Mouse (Mus musculus) embryonic facial prominence, embryonic 13.5 days (tissue): ENCODE measurements at regions not wholly inside any gene's neighbourhood (a gene's known extent, or its start where the extent isn't known, plus 50 kb on each side); places are given as distances from the start of the nearest gene placed in this dataset.
"Not testable (repeated sequence)": the region's sequence is repeated elsewhere in the genome, so short reads cannot be mapped to it uniquely, and the experiment has no call there.

Experiments used
- ATAC-seq: fragments of 200-750 bp; cut with Nextera tagmentation; 2 replicates; pipeline ENCODE4 v1.8.0; 2017; ENCODE audit warnings: low read depth; ENCODE audit not compliant: insufficient number of reproducible peaks, insufficient read depth, low FRiP score, low TSS enrichment
- H3K27ac ChIP-seq: fragments of 300-500 bp; sonication (generic); 2 replicates; pipeline ENCODE4 v1.5.1; 2015; ENCODE audit warnings: moderate library complexity, mild to moderate bottlenecking, inconsistent platforms
- H3K27me3 ChIP-seq: fragments of 300-500 bp; sonication (generic); 2 replicates; pipeline ENCODE4 v1.6.1; 2015; ENCODE audit warnings: mild to moderate bottlenecking, inconsistent platforms
- H3K36me3 ChIP-seq: fragments of 300-500 bp; sonication (generic); 2 replicates; pipeline ENCODE4 v1.6.1; 2015; ENCODE audit warnings: mild to moderate bottlenecking, inconsistent platforms
- H3K4me1 ChIP-seq: fragments of 300-500 bp; sonication (generic); 2 replicates; pipeline ENCODE4 v1.6.1; 2015; ENCODE audit warnings: inconsistent platforms
- H3K4me2 ChIP-seq: fragments of 300-500 bp; sonication (generic); 2 replicates; pipeline ENCODE4 v1.6.1; 2015; ENCODE audit warnings: moderate library complexity, mild to moderate bottlenecking, inconsistent platforms
- H3K4me3 ChIP-seq: fragments of 300-500 bp; sonication (generic); 2 replicates; pipeline ENCODE4 v1.5.1; 2015; ENCODE audit warnings: mild to moderate bottlenecking, inconsistent platforms
- H3K9ac ChIP-seq: fragments of 300-500 bp; sonication (generic); 2 replicates; pipeline ENCODE4 v1.6.1; 2015; ENCODE audit warnings: mild to moderate bottlenecking, inconsistent platforms
- H3K9me3 ChIP-seq: fragments of 300-500 bp; sonication (generic); 2 replicates; pipeline ENCODE4 v1.6.1; 2016; ENCODE audit warnings: inconsistent platforms
- whole genome bisulfite sequencing: fragments of 180-500 bp; shearing (Covaris S2); methylation state at CpG from one replicate; pipeline ENCODE4 v1.1.7; 2015; ENCODE audit warnings: mixed read lengths; 5-methylcytosine and 5-hydroxymethylcytosine counted together

DNA sequence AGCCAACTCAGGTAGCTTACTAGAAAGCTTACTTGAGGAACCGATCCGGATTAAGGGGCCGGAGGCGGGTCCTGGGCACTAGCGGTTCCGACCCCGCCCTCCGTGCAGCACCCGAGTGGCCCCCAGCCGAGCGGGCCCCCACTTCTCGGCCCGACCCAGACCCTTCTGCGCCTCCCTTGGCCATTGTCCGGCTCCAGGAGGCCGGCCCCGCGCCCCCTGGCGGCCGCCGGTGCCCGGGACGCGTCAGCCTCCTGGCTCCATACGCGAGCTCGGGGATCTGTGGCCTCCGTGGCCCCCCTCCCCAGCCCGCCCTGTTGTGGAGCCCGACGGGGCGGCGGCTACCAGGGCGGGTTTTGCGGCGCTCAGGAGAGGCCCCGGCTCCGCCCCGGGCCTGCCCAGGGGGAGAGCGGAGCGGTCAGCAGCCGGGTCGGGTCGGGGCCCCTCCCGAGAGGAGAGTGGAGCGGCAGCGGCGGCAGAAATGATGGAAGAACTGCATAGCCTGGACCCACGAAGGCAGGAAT, 94.3 kb upstream of the Zfp986 start:
- not testable (repeated sequence) for H3K4me1 ChIP-seq, H3K36me3 ChIP-seq, H3K9ac ChIP-seq, H3K9me3 ChIP-seq, H3K27ac ChIP-seq, H3K27me3 ChIP-seq
- peak overlapping the region; percentile 50 for H3K4me2 ChIP-seq
- 6% methylated on average over 46 of the region's 49 CpGs for WGBS
- peak overlapping the region; percentile 32 for H3K4me3 ChIP-seq
- ATAC-seq, result peak; percentile 74

DNA sequence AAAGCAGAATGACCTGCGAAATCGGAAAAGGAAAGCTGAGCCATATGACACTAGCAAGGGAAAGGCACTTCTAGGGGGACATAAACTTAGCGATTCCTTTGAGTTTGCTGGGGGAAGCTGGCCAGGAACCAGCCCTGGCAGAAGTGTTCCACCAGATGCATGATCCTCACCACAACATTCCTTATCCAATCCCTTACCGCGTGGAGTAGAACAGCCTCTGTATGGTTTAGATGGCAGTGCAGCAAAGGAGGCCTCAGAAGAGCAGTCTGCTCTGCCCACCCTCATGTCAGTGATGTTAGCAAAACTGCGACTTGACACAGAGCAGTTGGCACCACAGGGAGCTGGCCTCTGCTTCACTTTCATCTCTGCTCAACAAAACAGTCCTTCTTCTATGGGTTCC, 93.7 kb upstream of the Zfp986 start:
- H3K36me3 ChIP-seq, H3K9me3 ChIP-seq, H3K4me3 ChIP-seq, H3K4me1 ChIP-seq, H3K4me2 ChIP-seq, H3K27ac ChIP-seq, ATAC-seq, H3K9ac ChIP-seq, H3K27me3 ChIP-seq: not testable (repeated sequence)
- WGBS, result 6% methylated on average over 1 of the region's 6 CpGs

DNA sequence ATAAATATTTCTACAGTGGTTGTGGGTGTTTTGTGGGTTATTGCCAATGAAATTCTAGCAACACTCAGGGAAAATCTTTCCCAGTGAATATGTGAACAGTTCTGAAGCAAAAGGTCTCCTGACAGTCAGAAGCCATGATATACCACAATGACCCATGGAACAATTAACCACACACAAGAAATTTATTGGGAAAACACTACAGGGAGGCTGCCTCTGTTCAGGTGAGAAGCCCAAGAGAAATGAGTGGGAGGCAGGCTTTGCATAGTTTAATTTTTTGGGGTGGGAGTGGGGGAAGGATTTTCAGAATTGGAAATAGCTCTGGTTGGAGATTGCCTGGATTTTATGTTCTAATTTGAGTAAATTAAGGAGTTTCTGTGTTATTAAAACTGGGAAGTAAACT, 92.1 kb upstream of the Zfp986 start:
- not testable (repeated sequence) for H3K4me2 ChIP-seq, H3K27ac ChIP-seq, H3K9ac ChIP-seq, H3K36me3 ChIP-seq, H3K9me3 ChIP-seq, H3K27me3 ChIP-seq, H3K4me3 ChIP-seq, H3K4me1 ChIP-seq
- 0 out of 2 replicates have a peak, but pooled peaks have one; percentile 59 for ATAC-seq

DNA sequence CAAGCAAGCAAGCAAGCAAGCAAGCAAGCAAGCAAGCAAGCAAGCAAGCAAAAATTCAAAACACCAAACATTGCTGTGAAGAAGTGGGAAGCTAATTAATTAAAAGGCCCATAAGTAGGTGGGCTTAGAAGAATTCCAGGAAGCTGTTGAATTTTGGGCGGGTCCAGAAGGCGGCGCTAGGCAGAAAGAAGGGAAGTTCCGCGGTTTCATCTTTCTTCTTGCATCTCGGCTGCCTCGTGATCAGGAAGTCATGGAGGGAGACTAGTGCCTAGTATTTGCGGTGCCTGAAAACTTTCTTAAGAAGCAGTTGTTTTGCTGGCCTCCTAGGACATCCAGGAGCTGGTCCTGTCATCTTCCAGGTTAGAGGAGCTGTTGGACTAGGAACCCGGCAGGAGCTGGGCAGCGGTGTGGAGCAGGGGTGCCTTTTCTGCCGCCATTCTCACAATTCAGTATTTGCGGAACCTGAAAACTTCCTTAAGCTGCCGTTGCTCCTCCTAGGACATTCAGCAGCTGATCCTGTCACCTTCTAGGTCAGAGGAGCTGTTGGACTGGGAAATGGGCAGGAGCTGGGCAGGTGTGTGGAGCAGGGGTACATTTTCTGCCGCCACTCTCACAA, 87.2 kb upstream of the Zfp986 start:
- WGBS, result no CpG with 5 or more reads among the region's 14 CpGs
- H3K36me3 ChIP-seq, H3K4me3 ChIP-seq, H3K9ac ChIP-seq, H3K27ac ChIP-seq, H3K4me2 ChIP-seq, H3K4me1 ChIP-seq, H3K27me3 ChIP-seq, ATAC-seq, H3K9me3 ChIP-seq: not testable (repeated sequence)

DNA sequence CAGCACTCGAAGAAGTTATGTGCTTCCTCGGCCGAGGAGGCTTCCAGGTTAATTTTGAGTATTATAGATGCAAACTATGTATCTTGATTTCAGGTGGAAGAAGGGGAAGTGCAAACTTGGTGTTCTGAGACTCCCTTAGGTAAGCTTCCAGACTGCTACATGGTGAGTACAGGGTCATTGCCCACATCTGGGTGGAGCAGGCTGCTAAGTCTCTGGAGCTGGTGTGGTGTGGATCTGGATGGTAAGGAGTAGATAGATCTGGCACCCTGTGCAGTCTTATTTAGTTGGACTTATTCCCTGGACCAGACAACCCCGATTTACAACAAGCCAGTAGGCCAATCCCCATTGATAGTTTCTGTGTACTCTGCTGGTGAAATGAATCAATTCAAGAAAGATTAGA, 53.9 kb upstream of the Zfp986 start:
- not testable (repeated sequence) for H3K9ac ChIP-seq, H3K4me3 ChIP-seq, H3K9me3 ChIP-seq, ATAC-seq, H3K27me3 ChIP-seq, H3K27ac ChIP-seq, H3K4me1 ChIP-seq, H3K36me3 ChIP-seq, H3K4me2 ChIP-seq
- no CpG with 5 or more reads among the region's 4 CpGs for WGBS
